In genomic region chr7:44925468-44925867, GRCm38 (mm10) we compare ENCODE assay signal across 10 mouse cellular contexts. TPM values are rescaled to one million over a fixed set of nuclear protein-coding genes. Genes with fewer than 3 reads are reported as not detected.
DNase-seq lines count a peak whose midpoint lies in the region; ATAC-seq and TF ChIP-seq lines count a peak whose summit lies in the region.
"Had no signal": no experiment of that assay in that cellular context is flagged by ENCODE, and none has a peak within 500 bp of the region (broad histone marks: within the 10 kb centered on the region; RNA-seq: fewer than 3 reads in every experiment).

No protein-coding gene starts in this region.

- no peak overlapping the region for H3K4me2 ChIP-seq in hindbrain, postnatal 0 days (ENCODE audit: low read depth, low read length)
- H3K4me2 ChIP-seq in hindbrain, embryonic 16.5 days (ENCODE audit: low read length): no peak overlapping the region
- H3K4me2 ChIP-seq in kidney, postnatal 0 days (ENCODE audit: low read length): no peak overlapping the region
- no peak overlapping the region for H3K4me2 ChIP-seq in intestine, embryonic 16.5 days (ENCODE audit: low read depth, low read length)
- H3K4me2 ChIP-seq: embryonic facial prominence, embryonic 12.5 days; neural tube, embryonic 13.5 days had no signal

- H3K36me3 ChIP-seq in hindbrain, postnatal 0 days (ENCODE audit: insufficient read depth, low read length): peaks cover 13% of the 10 kb centered on the region; the same call in 1 of the 2 replicates
- H3K36me3 ChIP-seq in hindbrain, embryonic 16.5 days (ENCODE audit: control insufficient read depth, insufficient read depth, low read length): peaks cover 20% of the 10 kb centered on the region
- H3K36me3 ChIP-seq in kidney, postnatal 0 days (ENCODE audit: insufficient read depth, low read length): peaks cover 15% of the 10 kb centered on the region; the same call in 1 of the 2 replicates
- no peaks in the 10 kb centered on the region for H3K36me3 ChIP-seq in intestine, embryonic 16.5 days (ENCODE audit: control insufficient read depth, insufficient read depth, low read length)

- 73% methylated on average over 3 of the region's 3 CpGs for WGBS in hindbrain, postnatal 0 days
- WGBS in hindbrain, embryonic 16.5 days: 71% methylated on average over 3 of the region's 3 CpGs
- 75% methylated on average over 3 of the region's 3 CpGs for WGBS in kidney, postnatal 0 days
- WGBS in intestine, embryonic 16.5 days: 66% methylated on average over 3 of the region's 3 CpGs

- peak; percentile 80 for TF ChIP-seq CTCF in hindbrain, postnatal 0 days (IDR thresholded peaks at IDR 0.05; ENCODE audit: low read depth)
- peak; percentile 70 for TF ChIP-seq CTCF in kidney, postnatal 0 days (IDR thresholded peaks at IDR 0.05; ENCODE audit: low read depth)

- H3K4me1 ChIP-seq in hindbrain, postnatal 0 days (ENCODE audit: insufficient read depth, low read length): peaks cover 13% of the 10 kb centered on the region
- H3K4me1 ChIP-seq in hindbrain, embryonic 16.5 days (ENCODE audit: control insufficient read depth, insufficient read depth, low read depth, low read length): peaks cover 20% of the 10 kb centered on the region
- H3K4me1 ChIP-seq in kidney, postnatal 0 days (replicated peaks; ENCODE audit: insufficient read depth, low read length): peaks cover 14% of the 10 kb centered on the region
- H3K4me1 ChIP-seq in intestine, embryonic 16.5 days (ENCODE audit: control insufficient read depth, insufficient read depth, low read length): peaks cover 15% of the 10 kb centered on the region

- no peak for ATAC-seq in hindbrain, postnatal 0 days
- no peak for ATAC-seq in hindbrain, embryonic 16.5 days
- no peak for ATAC-seq in kidney, postnatal 0 days (replicated peaks; ENCODE audit: low FRiP score, low read depth)
- no peak for ATAC-seq in intestine, embryonic 16.5 days
- no peak for ATAC-seq in granulocyte monocyte progenitor cell, adult 5-6 weeks (replicated peaks; ENCODE audit: poor library complexity, severe bottlenecking)

- no peaks in the 10 kb centered on the region for H3K9me3 ChIP-seq in hindbrain, postnatal 0 days (ENCODE audit: low read length)
- no peaks in the 10 kb centered on the region for H3K9me3 ChIP-seq in hindbrain, embryonic 16.5 days (ENCODE audit: control insufficient read depth, low read length)
- no peaks in the 10 kb centered on the region for H3K9me3 ChIP-seq in kidney, postnatal 0 days (replicated peaks; ENCODE audit: low read length)
- no peaks in the 10 kb centered on the region for H3K9me3 ChIP-seq in intestine, embryonic 16.5 days (ENCODE audit: control insufficient read depth, low read length)
- H3K9me3 ChIP-seq: embryonic facial prominence, embryonic 12.5 days; neural tube, embryonic 13.5 days had no signal

- no peak overlapping the region for H3K4me3 ChIP-seq in hindbrain, postnatal 0 days (ENCODE audit: low read length)
- H3K4me3 ChIP-seq in hindbrain, embryonic 16.5 days (ENCODE audit: low read length): no peak overlapping the region
- H3K4me3 ChIP-seq in kidney, postnatal 0 days (replicated peaks; ENCODE audit: low read depth, low read length): no peak overlapping the region
- H3K4me3 ChIP-seq in intestine, embryonic 16.5 days (ENCODE audit: low read length): no peak overlapping the region
- H3K4me3 ChIP-seq: embryonic facial prominence, embryonic 12.5 days; neural tube, embryonic 13.5 days had no signal

- H3K27me3 ChIP-seq in hindbrain, postnatal 0 days (ENCODE audit: insufficient read depth, low read length): no peaks in the 10 kb centered on the region
- no peaks in the 10 kb centered on the region for H3K27me3 ChIP-seq in hindbrain, embryonic 16.5 days (replicated peaks; ENCODE audit: control insufficient read depth, insufficient read depth, low read length)
- no peaks in the 10 kb centered on the region for H3K27me3 ChIP-seq in kidney, postnatal 0 days (ENCODE audit: insufficient read depth, low read length)
- no peaks in the 10 kb centered on the region for H3K27me3 ChIP-seq in intestine, embryonic 16.5 days (replicated peaks; ENCODE audit: control insufficient read depth, insufficient read depth, low read length)
- H3K27me3 ChIP-seq: embryonic facial prominence, embryonic 12.5 days; neural tube, embryonic 13.5 days had no signal

- no peak overlapping the region for H3K27ac ChIP-seq in hindbrain, postnatal 0 days
- H3K27ac ChIP-seq in hindbrain, embryonic 16.5 days (ENCODE audit: low read depth, low read length): no peak overlapping the region
- no peak overlapping the region for H3K27ac ChIP-seq in kidney, postnatal 0 days
- no peak overlapping the region for H3K27ac ChIP-seq in intestine, embryonic 16.5 days (ENCODE audit: low read length)
- H3K27ac ChIP-seq: embryonic facial prominence, embryonic 12.5 days; neural tube, embryonic 13.5 days had no signal

- DNase-seq in hindbrain, postnatal 0 days (ENCODE audit: low spot score): peak; percentile 75
- peak; percentile 33 to 40 for DNase-seq in B cell, adult 2 months
- DNase-seq in MEL-GATA-1-ER (ENCODE audit: extremely low read depth, low read depth): peak; percentile 33
- DNase-seq in kidney, postnatal 0 days (ENCODE audit: low spot score): peak; percentile 47
- DNase-seq in urinary bladder, postnatal 36 days (ENCODE audit: low spot score in 2 of 2): no peak

- no peak overlapping the region for H3K9ac ChIP-seq in hindbrain, postnatal 0 days (replicated peaks; ENCODE audit: low read length)
- H3K9ac ChIP-seq in hindbrain, embryonic 16.5 days (ENCODE audit: low read depth, low read length): no peak overlapping the region
- no peak overlapping the region for H3K9ac ChIP-seq in kidney, postnatal 0 days (ENCODE audit: low read depth, low read length)
- H3K9ac ChIP-seq in intestine, embryonic 16.5 days (ENCODE audit: low read depth, low read length): no peak overlapping the region
- H3K9ac ChIP-seq: embryonic facial prominence, embryonic 12.5 days; neural tube, embryonic 13.5 days had no signal

RNA-seq across cellular contexts. Expression of gene Ap2a1, which starts 3.8 kb away (rescaled TPM):
- total RNA-seq in hindbrain, postnatal 0 days (2014; rRNA removed): 251 and 255 TPM in 2 replicates
- 113 and 115 TPM in 2 replicates for polyA plus RNA-seq in hindbrain, postnatal 0 days (2015; fragmentation: Nextera tagmentation; extraction: Ambion mirVana)
- polyA plus RNA-seq in hindbrain, embryonic 16.5 days (2015; fragmentation: Nextera tagmentation; extraction: Ambion mirVana): 128 and 133 TPM in 2 replicates
- polyA plus RNA-seq in kidney, postnatal 0 days (2015; fragmentation: Nextera tagmentation; extraction: Ambion mirVana): 55.8 and 55.9 TPM in 2 replicates
- 56.8 and 61.2 TPM in 2 replicates for polyA plus RNA-seq in intestine, embryonic 16.5 days (2015; fragmentation: Nextera tagmentation; extraction: Ambion mirVana)
- 40.8 and 84.2 TPM in 2 replicates for total RNA-seq in granulocyte monocyte progenitor cell, adult 5-6 weeks (2014; fragmentation: Nextera tagmentation)
- 28.6 and 30.1 TPM in 2 replicates for total RNA-seq in granulocyte monocyte progenitor cell, adult 5-6 weeks (2017)

RNA-seq across cellular contexts. Expression of gene Tsks, which starts 17.5 kb away (rescaled TPM):
- not detected in 2 replicates for total RNA-seq in hindbrain, postnatal 0 days (2014; rRNA removed)
- 0.25 and 0.40 TPM in 2 replicates for polyA plus RNA-seq in hindbrain, postnatal 0 days (2015; fragmentation: Nextera tagmentation; extraction: Ambion mirVana)
- 0.15 TPM in 1 of 2 replicates, not detected in the other for polyA plus RNA-seq in hindbrain, embryonic 16.5 days (2015; fragmentation: Nextera tagmentation; extraction: Ambion mirVana)
- 0.13 and 0.14 TPM in 2 replicates for polyA plus RNA-seq in kidney, postnatal 0 days (2015; fragmentation: Nextera tagmentation; extraction: Ambion mirVana)
- polyA plus RNA-seq in intestine, embryonic 16.5 days (2015; fragmentation: Nextera tagmentation; extraction: Ambion mirVana): 0.28 TPM in 1 of 2 replicates, not detected in the other
- total RNA-seq in granulocyte monocyte progenitor cell, adult 5-6 weeks (2014; fragmentation: Nextera tagmentation): not detected in 2 replicates
- total RNA-seq in granulocyte monocyte progenitor cell, adult 5-6 weeks (2017): 0.17 TPM in 1 of 2 replicates, not detected in the other

RNA-seq across cellular contexts. Expression of gene Fuz, which starts 29.6 kb away (rescaled TPM):
- total RNA-seq in hindbrain, postnatal 0 days (2014; rRNA removed): 27.8 and 29.8 TPM in 2 replicates
- 14.5 and 14.9 TPM in 2 replicates for polyA plus RNA-seq in hindbrain, postnatal 0 days (2015; fragmentation: Nextera tagmentation; extraction: Ambion mirVana)
- 18.1 and 19.6 TPM in 2 replicates for polyA plus RNA-seq in hindbrain, embryonic 16.5 days (2015; fragmentation: Nextera tagmentation; extraction: Ambion mirVana)
- polyA plus RNA-seq in kidney, postnatal 0 days (2015; fragmentation: Nextera tagmentation; extraction: Ambion mirVana): 19.9 and 21.1 TPM in 2 replicates
- polyA plus RNA-seq in intestine, embryonic 16.5 days (2015; fragmentation: Nextera tagmentation; extraction: Ambion mirVana): 18.2 and 19.4 TPM in 2 replicates
- 13.6 TPM in 2 replicates for total RNA-seq in granulocyte monocyte progenitor cell, adult 5-6 weeks (2014; fragmentation: Nextera tagmentation)
- total RNA-seq in granulocyte monocyte progenitor cell, adult 5-6 weeks (2017): 16.5 and 18.0 TPM in 2 replicates

RNA-seq across cellular contexts. Expression of gene Med25, which starts 33.0 kb away (rescaled TPM):
- 193 and 194 TPM in 2 replicates for total RNA-seq in hindbrain, postnatal 0 days (2014; rRNA removed)
- 121 and 123 TPM in 2 replicates for polyA plus RNA-seq in hindbrain, postnatal 0 days (2015; fragmentation: Nextera tagmentation; extraction: Ambion mirVana)
- polyA plus RNA-seq in hindbrain, embryonic 16.5 days (2015; fragmentation: Nextera tagmentation; extraction: Ambion mirVana): 136 and 158 TPM in 2 replicates
- 91.4 and 97.8 TPM in 2 replicates for polyA plus RNA-seq in kidney, postnatal 0 days (2015; fragmentation: Nextera tagmentation; extraction: Ambion mirVana)
- 86.6 and 98.5 TPM in 2 replicates for polyA plus RNA-seq in intestine, embryonic 16.5 days (2015; fragmentation: Nextera tagmentation; extraction: Ambion mirVana)
- 26.7 and 51.2 TPM in 2 replicates for total RNA-seq in granulocyte monocyte progenitor cell, adult 5-6 weeks (2014; fragmentation: Nextera tagmentation)
- total RNA-seq in granulocyte monocyte progenitor cell, adult 5-6 weeks (2017): 9.2 and 15.6 TPM in 2 replicates

RNA-seq across cellular contexts. Expression of gene Cpt1c, which starts 49.2 kb away (rescaled TPM):
- total RNA-seq in hindbrain, postnatal 0 days (2014; rRNA removed): 99.4 and 105 TPM in 2 replicates
- polyA plus RNA-seq in hindbrain, postnatal 0 days (2015; fragmentation: Nextera tagmentation; extraction: Ambion mirVana): 48.7 and 50.7 TPM in 2 replicates
- 58.6 and 59.7 TPM in 2 replicates for polyA plus RNA-seq in hindbrain, embryonic 16.5 days (2015; fragmentation: Nextera tagmentation; extraction: Ambion mirVana)
- 13.2 and 13.7 TPM in 2 replicates for polyA plus RNA-seq in kidney, postnatal 0 days (2015; fragmentation: Nextera tagmentation; extraction: Ambion mirVana)
- polyA plus RNA-seq in intestine, embryonic 16.5 days (2015; fragmentation: Nextera tagmentation; extraction: Ambion mirVana): 14.0 and 14.2 TPM in 2 replicates
- total RNA-seq in granulocyte monocyte progenitor cell, adult 5-6 weeks (2014; fragmentation: Nextera tagmentation): not detected in 2 replicates
- not detected in 2 replicates for total RNA-seq in granulocyte monocyte progenitor cell, adult 5-6 weeks (2017)

Comparison
In these comparisons a context has a peak if more than half of its experiments do, and no peak if none do; other contexts are left out.
1. DNase-seq: peak in hindbrain, postnatal 0 days (single experiment), B cell, adult 2 months (2 of 2), MEL-GATA-1-ER (single experiment) and kidney, postnatal 0 days (single experiment); none in urinary bladder, postnatal 36 days (0 of 2).